Mouse (Mus musculus): ENCODE results near the gene Robo3. TPM values are rescaled to one million over a fixed set of nuclear protein-coding genes. Genes with fewer than 3 reads are reported as not detected.

The Robo3 gene
- polyA plus RNA-seq, 1 experiment from 2014 or later: 13.6 TPM

DNA sequence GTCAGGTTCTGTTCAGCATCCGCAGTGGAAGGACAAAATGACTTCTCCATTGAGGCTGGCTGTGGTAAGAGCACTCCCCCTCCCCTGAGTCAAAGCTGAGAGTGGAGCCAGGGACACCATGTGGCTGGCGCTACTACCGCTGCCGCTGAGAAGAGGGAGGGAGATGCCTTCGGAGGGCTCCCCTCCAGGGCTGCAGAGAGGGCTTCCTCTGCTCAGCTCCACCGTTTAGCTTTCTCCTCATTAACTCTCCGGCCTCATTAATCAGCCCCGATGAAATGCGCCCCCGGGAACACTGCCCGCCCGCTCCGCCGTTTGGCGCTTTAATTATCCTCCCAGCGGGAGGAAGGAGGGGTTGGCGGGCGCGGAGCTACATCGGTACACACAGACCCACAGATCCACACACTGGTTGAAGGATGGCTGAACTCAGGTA, 23.4 kb upstream of the Robo3 start:
- Histone ChIP-seq H3K4me3 (ENCODE audit: low read depth, low read length) (0 out of 2 replicates have a peak overlapping the region, but pooled peaks have one; percentile 12), H3K4me2 (ENCODE audit: low read depth, low read length) (peak overlapping the region; percentile 35), H3K36me3 (ENCODE audit: control insufficient read depth, insufficient read depth, low read length) (no peaks in the 10 kb centered on the region), H3K9me3 (ENCODE audit: control insufficient read depth, low read length) (no peaks in the 10 kb centered on the region), H3K27me3 (ENCODE audit: control insufficient read depth, insufficient read depth, low read length) (no peaks in the 10 kb centered on the region), H3K27ac (ENCODE audit: low read depth, low read length) (no peak overlapping the region), H3K4me1 (ENCODE audit: control insufficient read depth, insufficient read depth, low read length) (peaks cover 26% of the 10 kb centered on the region), H3K9ac (replicated peaks; ENCODE audit: low read depth, low read length) (no peak overlapping the region)
- WGBS: under 1% methylated on average over 20 of the region's 20 CpGs
- ATAC-seq (ENCODE audit: low read depth): peak; percentile 85

DNA sequence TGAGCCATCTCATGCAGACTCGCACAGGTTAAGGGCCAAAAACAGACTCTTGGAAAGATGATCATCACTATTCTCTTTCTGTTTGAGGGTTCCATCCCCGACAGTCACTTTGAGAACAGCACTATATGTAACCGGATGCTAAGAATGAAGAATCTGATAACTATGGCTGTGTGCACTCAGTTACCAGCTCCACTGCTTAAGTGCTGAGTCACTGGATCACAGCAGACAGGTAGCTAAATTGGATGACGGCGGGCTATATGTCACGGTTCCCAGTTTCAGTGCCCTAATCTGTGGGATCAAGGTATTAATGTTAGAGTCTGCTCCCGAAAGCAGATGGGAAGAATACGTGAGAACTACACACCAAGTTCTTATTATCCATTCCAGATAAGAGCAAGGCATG, 22.8 kb upstream of the Robo3 start:
- no peak for ATAC-seq (ENCODE audit: low read depth)
- Histone ChIP-seq H3K36me3 (ENCODE audit: control insufficient read depth, insufficient read depth, low read length) (no peaks in the 10 kb centered on the region), H3K4me2 (ENCODE audit: low read depth, low read length) (peak overlapping the region; percentile 35), H3K4me1 (ENCODE audit: control insufficient read depth, insufficient read depth, low read length) (peaks cover 30% of the 10 kb centered on the region), H3K4me3 (ENCODE audit: low read depth, low read length) (no peak overlapping the region), H3K27ac (ENCODE audit: low read depth, low read length) (no peak overlapping the region), H3K27me3 (ENCODE audit: control insufficient read depth, insufficient read depth, low read length) (no peaks in the 10 kb centered on the region), H3K9ac (replicated peaks; ENCODE audit: low read depth, low read length) (no peak overlapping the region), H3K9me3 (ENCODE audit: control insufficient read depth, low read length) (no peaks in the 10 kb centered on the region)
- 1% methylated on average over 8 of the region's 8 CpGs for WGBS

GRCm38 (mm10) chr9:37454991-37455390, 21.9 kb upstream of the Robo3 start:
- Histone ChIP-seq H3K9ac (replicated peaks; ENCODE audit: low read depth, low read length) (no peak overlapping the region), H3K27ac (ENCODE audit: low read depth, low read length) (no peak overlapping the region), H3K27me3 (ENCODE audit: control insufficient read depth, insufficient read depth, low read length) (no peaks in the 10 kb centered on the region), H3K4me1 (ENCODE audit: control insufficient read depth, insufficient read depth, low read length) (peaks cover 30% of the 10 kb centered on the region), H3K9me3 (ENCODE audit: control insufficient read depth, low read length) (no peaks in the 10 kb centered on the region), H3K4me3 (ENCODE audit: low read depth, low read length) (no peak overlapping the region), H3K4me2 (ENCODE audit: low read depth, low read length) (no peak overlapping the region), H3K36me3 (ENCODE audit: control insufficient read depth, insufficient read depth, low read length) (no peaks in the 10 kb centered on the region)
- WGBS: 6% methylated on average over 3 of the region's 3 CpGs
- no peak for ATAC-seq (ENCODE audit: low read depth)

- no peak overlapping the region for H3K9ac ChIP-seq (replicated peaks; ENCODE audit: low read depth, low read length)
- peak overlapping the region; percentile 36 for H3K27ac ChIP-seq (ENCODE audit: low read depth, low read length)
- peak; percentile 62 for ATAC-seq (ENCODE audit: low read depth)
- H3K36me3 ChIP-seq (ENCODE audit: control insufficient read depth, insufficient read depth, low read length): no peaks in the 10 kb centered on the region
- 8% methylated on average over 6 of the region's 6 CpGs for WGBS
- H3K27me3 ChIP-seq (ENCODE audit: control insufficient read depth, insufficient read depth, low read length): no peaks in the 10 kb centered on the region
- no peak overlapping the region for H3K4me3 ChIP-seq (ENCODE audit: low read depth, low read length)
- no peak overlapping the region for H3K4me2 ChIP-seq (ENCODE audit: low read depth, low read length)
- no peaks in the 10 kb centered on the region for H3K9me3 ChIP-seq (ENCODE audit: control insufficient read depth, low read length)
- peaks cover 25% of the 10 kb centered on the region for H3K4me1 ChIP-seq (ENCODE audit: control insufficient read depth, insufficient read depth, low read length)
Measured at GRCm38 (mm10) chr9:37454011-37454492, 21.0 kb upstream of the Robo3 start.

DNA sequence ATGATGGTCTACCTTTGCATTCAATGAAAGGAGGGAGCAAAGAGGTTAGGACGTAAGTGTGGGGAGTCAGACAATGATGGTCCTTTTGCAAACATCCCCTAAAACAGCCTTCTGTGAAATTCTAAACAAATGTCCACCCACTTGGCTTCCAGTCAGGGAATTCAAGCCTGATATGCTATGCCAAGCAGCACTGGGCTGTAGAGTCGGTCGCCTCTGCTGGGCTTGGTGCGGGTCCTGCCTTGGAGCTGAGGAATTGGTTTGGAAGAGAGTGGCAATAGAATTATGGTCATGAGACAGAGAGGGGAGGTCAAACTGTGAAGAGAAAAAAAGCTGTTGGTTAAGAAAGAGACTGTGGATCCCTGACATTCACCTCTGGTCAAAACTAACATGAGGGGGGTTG, 20.3 kb upstream of the Robo3 start:
- 20% methylated on average over 4 of the region's 4 CpGs for WGBS
- no peak overlapping the region for H3K9ac ChIP-seq (replicated peaks; ENCODE audit: low read depth, low read length)
- H3K4me1 ChIP-seq (ENCODE audit: control insufficient read depth, insufficient read depth, low read length): peaks cover 20% of the 10 kb centered on the region; the same call in 1 of the 2 replicates

GRCm38 (mm10) chr9:37452401-37452800, 19.4 kb upstream of the Robo3 start:
- H3K4me3 ChIP-seq (ENCODE audit: low read depth, low read length): no peak overlapping the region
- no peaks in the 10 kb centered on the region for H3K36me3 ChIP-seq (ENCODE audit: control insufficient read depth, insufficient read depth, low read length)
- H3K4me2 ChIP-seq (ENCODE audit: low read depth, low read length): no peak overlapping the region
- H3K9me3 ChIP-seq (ENCODE audit: control insufficient read depth, low read length): no peaks in the 10 kb centered on the region
- H3K27me3 ChIP-seq (ENCODE audit: control insufficient read depth, insufficient read depth, low read length): no peaks in the 10 kb centered on the region
- WGBS: under 1% methylated on average over 5 of the region's 5 CpGs
- peaks cover 17% of the 10 kb centered on the region; the same call in 1 of the 2 replicates for H3K4me1 ChIP-seq (ENCODE audit: control insufficient read depth, insufficient read depth, low read length)
- no peak overlapping the region for H3K27ac ChIP-seq (ENCODE audit: low read depth, low read length)
- no peak overlapping the region for H3K9ac ChIP-seq (replicated peaks; ENCODE audit: low read depth, low read length)
- no peak for ATAC-seq (ENCODE audit: low read depth)

More for the DNA sequence above, 20.3 kb upstream of the Robo3 start:
- Histone ChIP-seq H3K4me3 (ENCODE audit: low read depth, low read length) (no peak overlapping the region), H3K9me3 (ENCODE audit: control insufficient read depth, low read length) (no peaks in the 10 kb centered on the region), H3K36me3 (ENCODE audit: control insufficient read depth, insufficient read depth, low read length) (no peaks in the 10 kb centered on the region), H3K27me3 (ENCODE audit: control insufficient read depth, insufficient read depth, low read length) (no peaks in the 10 kb centered on the region), H3K4me2 (ENCODE audit: low read depth, low read length) (no peak overlapping the region), H3K27ac (ENCODE audit: low read depth, low read length) (no peak overlapping the region)
- ATAC-seq (ENCODE audit: low read depth): no peak

- H3K27ac ChIP-seq (ENCODE audit: low read depth, low read length): no peak overlapping the region
- no peak overlapping the region for H3K4me3 ChIP-seq (ENCODE audit: low read depth, low read length)
- H3K9me3 ChIP-seq (ENCODE audit: control insufficient read depth, low read length): no peaks in the 10 kb centered on the region
- H3K27me3 ChIP-seq (ENCODE audit: control insufficient read depth, insufficient read depth, low read length): peaks cover 13% of the 10 kb centered on the region
- no peak overlapping the region for H3K4me2 ChIP-seq (ENCODE audit: low read depth, low read length)
- ATAC-seq (ENCODE audit: low read depth): peak; percentile 75
- peaks cover 3% of the 10 kb centered on the region; the same call in 1 of the 2 replicates for H3K4me1 ChIP-seq (ENCODE audit: control insufficient read depth, insufficient read depth, low read length)
- H3K9ac ChIP-seq (replicated peaks; ENCODE audit: low read depth, low read length): no peak overlapping the region
- H3K36me3 ChIP-seq (ENCODE audit: control insufficient read depth, insufficient read depth, low read length): no peaks in the 10 kb centered on the region
- 19% methylated on average over 3 of the region's 3 CpGs for WGBS
Measured at GRCm38 (mm10) chr9:37437772-37438735, 5.0 kb upstream of the Robo3 start.

DNA sequence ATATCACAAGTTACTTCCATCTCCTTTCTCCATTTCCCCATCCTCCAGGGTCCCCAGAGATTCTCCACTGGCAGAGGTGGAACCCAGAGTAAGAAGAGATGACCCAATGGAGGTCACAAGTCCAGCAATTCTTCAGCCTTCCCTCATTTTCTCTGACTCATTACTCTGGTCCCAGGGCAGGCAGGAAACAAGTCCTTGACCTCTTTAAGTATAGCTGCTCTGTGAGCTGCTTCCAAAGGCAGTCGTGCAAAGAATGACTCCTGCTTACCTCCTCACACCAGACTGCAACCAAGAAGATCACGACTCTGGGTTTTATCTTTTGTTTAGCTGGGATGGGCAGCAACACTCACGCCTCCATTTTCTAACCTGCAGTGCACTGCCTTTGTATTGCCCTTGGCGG, 2.6 kb upstream of the Robo3 start:
- H3K36me3 ChIP-seq (ENCODE audit: control insufficient read depth, insufficient read depth, low read length): no peaks in the 10 kb centered on the region
- no peak overlapping the region for H3K27ac ChIP-seq (ENCODE audit: low read depth, low read length)
- peaks cover 21% of the 10 kb centered on the region for H3K27me3 ChIP-seq (ENCODE audit: control insufficient read depth, insufficient read depth, low read length)
- H3K4me3 ChIP-seq (ENCODE audit: low read depth, low read length): no peak overlapping the region
- WGBS: 5% methylated on average over 4 of the region's 4 CpGs
- peaks cover 6% of the 10 kb centered on the region; the same call in 1 of the 2 replicates for H3K4me1 ChIP-seq (ENCODE audit: control insufficient read depth, insufficient read depth, low read length)
- H3K9ac ChIP-seq (replicated peaks; ENCODE audit: low read depth, low read length): no peak overlapping the region
- ATAC-seq (ENCODE audit: low read depth): no peak
- H3K9me3 ChIP-seq (ENCODE audit: control insufficient read depth, low read length): no peaks in the 10 kb centered on the region
- H3K4me2 ChIP-seq (ENCODE audit: low read depth, low read length): no peak overlapping the region

GRCm38 (mm10) chr9:37434932-37435331, 1.9 kb upstream of the Robo3 start:
- no peak overlapping the region for H3K4me3 ChIP-seq (ENCODE audit: low read depth, low read length)
- no peak for ATAC-seq (ENCODE audit: low read depth)
- H3K9me3 ChIP-seq (ENCODE audit: control insufficient read depth, low read length): no peaks in the 10 kb centered on the region
- no peak overlapping the region for H3K9ac ChIP-seq (replicated peaks; ENCODE audit: low read depth, low read length)
- no peak overlapping the region for H3K27ac ChIP-seq (ENCODE audit: low read depth, low read length)
- peaks cover 6% of the 10 kb centered on the region; the same call in 1 of the 2 replicates for H3K4me1 ChIP-seq (ENCODE audit: control insufficient read depth, insufficient read depth, low read length)
- no peaks in the 10 kb centered on the region for H3K36me3 ChIP-seq (ENCODE audit: control insufficient read depth, insufficient read depth, low read length)
- no peak overlapping the region for H3K4me2 ChIP-seq (ENCODE audit: low read depth, low read length)
- under 1% methylated on average over 14 of the region's 14 CpGs for WGBS
- peaks cover 21% of the 10 kb centered on the region for H3K27me3 ChIP-seq (ENCODE audit: control insufficient read depth, insufficient read depth, low read length)
